Mouse (Mus musculus) layer of hippocampus, adult 11-12 months (tissue): ENCODE data around the gene Rsph14.
A peak's percentile ranks its signal among the peaks of the same experiment; 100 is the strongest.
"Not testable (repeated sequence)": the region's sequence is repeated elsewhere in the genome, so short reads cannot be mapped to it uniquely, and the experiment has no call there.

Experiments used
- DNase-seq: peaks from one replicate; pipeline ENCODE4 v3.0.0; 2022; ENCODE audit warnings: low spot score

Gene Rsph14

DNA sequence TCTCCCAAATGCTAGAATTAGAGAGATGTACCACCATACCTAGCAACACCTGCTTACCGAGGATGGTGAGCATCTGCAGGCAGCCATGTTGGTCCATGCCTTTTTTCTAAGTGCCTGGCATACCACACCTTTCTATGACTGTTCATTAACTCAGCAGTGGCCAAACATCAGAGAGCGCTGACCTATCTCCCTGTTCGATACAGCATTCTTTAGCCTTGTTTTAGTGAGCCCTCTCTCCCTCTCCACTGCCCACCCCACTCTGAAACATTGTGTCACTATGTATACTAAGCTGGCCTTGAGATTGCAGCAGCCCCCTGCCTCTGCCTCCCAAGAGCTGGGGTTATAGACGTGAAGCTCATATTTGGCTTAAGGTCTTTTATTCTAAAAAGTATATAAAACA lies 21.3 kb upstream of the Rsph14 start:
- DNase-seq: no peak

DNA sequence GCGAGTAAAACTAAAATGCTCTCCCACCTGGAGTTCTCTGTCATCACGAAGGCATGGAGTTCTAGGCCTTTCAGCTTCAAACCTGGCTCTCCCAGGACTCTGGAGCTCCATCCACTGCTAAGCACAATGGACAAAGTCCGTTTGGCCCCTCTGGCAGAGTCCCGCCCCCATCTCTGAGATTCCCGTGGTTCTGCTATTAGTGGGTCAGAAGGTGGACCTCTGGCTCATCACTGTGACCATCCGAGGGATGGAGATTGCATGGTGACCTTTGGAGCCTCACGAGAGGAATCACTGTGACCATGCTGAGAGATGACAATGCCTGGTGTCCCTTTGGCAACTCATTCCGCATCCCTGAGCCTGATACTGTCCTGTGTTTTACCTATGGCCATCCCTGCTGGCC lies 20.5 kb upstream of the Rsph14 start:
- no peak for DNase-seq

DNA sequence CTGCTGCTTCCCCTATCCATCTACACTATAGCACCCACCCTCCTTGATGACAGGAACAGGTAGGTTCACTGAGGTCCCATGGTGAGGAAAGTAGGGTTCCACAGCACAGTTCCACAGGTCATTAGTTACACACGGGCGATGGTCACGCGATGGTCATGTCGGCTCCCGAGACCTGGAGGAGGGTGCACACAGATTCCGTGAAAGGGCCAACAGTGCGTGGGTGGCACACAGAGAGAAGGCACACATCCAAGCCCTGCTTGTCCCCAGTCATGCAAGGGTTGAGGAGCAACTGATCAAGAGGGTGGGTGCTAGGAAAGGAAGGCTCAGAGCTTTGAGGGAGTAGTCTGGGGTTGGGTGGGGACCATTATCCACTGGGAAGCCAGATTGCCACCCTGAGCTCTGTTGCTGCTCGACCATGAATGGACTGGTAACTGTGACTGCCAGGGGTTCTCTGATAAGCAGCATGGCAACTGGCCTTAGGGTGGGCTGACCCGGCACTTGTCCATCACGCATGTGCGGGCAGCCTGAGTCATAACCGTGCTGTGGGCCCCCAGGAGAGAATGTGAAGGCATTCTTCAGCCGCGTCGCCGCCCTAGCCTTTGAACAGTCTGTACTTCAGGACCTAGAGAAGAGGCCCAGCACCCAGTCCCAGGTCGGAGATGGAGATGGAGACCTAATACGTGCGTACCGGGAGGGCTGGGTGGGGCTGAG lies 19.1 kb upstream of the Rsph14 start:
- no peak for DNase-seq

DNA sequence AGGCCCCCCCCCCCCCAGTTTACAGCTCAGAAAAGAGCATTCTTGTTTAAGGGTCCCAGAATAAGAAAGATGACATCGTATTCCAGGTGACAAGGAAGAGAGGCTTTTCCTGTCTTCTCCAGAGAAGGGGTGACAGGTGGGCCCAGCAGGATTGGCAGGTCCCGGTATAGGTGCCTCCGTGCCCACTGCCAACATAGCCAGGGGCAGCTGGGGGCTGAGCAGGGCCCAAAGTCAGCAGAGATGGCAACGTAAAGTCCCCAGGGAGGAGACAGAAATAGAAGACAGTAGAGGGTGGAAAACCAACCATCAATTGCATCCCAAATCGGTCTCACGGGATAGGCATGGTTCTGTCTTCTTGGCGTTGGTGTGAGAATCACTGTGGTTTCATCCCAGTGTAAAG lies 16.3 kb upstream of the Rsph14 start:
- no peak for DNase-seq

DNA sequence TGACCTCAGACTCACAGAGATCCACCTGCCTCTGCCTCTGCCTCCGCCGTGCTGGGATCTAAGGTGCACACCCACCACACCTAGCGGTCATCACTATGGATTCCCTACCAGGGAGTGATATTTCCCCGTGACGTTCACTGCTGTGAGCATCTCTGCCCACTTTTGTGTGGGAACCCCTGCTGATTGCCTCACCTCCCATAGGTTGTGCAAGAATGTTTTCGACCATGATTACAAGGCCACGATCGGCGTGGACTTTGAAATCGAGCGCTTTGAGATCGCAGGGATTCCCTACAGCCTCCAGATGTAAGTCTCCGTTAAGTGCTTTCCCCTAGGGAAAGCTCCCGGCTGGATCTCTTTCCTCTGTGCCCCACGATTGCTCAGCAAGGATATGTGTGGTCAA lies 13.4 kb upstream of the Rsph14 start:
- no peak for DNase-seq

DNA sequence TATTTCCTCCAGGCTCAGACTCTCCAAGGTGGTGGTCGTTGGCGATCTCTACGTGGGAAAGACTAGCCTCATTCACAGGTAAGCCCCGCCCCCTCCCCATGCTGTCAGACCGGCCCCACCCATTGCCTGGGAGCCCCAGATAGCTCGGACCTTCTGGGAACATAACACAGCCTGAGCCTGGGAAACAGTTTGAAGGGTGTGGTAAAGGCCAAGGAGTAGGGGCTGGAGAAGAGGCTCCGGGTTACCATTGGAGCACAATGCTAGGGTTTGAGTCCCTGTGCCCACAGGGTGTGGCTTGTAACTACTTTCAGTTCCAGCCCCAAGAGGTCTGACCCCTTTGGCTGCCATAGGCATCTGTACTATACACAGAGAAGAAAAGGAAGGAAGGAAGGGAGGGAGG lies 12.1 kb upstream of the Rsph14 start:
- DNase-seq: no peak

DNA sequence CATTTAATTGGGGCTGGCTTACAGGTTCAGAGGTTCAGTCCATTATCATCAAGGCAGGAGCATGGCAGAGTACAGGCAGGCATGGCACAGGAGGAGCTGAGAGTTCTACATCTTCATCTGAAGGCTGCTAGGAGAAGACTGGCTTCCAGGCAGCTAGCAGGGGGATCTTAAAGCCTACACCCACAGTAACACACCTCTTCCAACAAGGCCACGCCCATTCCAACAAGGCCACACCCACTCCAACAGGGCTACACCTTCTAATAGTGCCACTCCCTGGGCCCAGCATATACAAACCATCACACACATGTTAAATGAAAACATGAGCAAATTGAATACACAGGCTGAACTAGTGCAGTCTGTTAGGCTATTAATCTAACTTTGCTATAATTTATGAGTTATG lies 9.7 kb upstream of the Rsph14 start:
- DNase-seq: not testable (repeated sequence)

DNA sequence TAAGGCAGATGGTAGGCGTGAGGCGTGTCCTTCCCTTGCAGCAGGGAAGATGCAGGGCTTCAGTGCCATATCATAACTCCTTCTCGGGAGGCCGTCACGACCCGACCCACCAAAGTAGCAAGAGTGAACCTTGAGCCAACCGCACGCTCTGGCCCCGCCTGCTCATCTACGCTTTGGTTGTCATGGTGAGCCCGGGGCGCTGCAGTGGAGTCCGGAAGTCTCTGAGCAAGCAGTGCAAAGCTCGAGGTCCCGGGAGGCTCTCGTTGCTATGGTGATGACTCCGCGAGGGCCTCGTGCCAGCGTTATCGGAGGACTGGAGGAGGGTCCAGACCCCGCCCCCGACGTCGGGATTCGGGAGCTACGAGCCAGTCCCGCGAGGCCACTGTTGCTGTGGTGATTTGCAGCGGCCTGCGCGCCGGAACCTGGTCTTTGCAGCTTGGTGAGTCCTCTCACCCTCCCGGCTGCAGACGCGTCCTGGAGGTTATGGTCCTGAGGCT lies 4.5 kb upstream of the Rsph14 start, which contains the start of gene Rab36:
Gene Rab36, plus strand, starts transcription at position 176 of the 497 bp plus-strand sequence.
- peak; percentile 94 for DNase-seq

DNA sequence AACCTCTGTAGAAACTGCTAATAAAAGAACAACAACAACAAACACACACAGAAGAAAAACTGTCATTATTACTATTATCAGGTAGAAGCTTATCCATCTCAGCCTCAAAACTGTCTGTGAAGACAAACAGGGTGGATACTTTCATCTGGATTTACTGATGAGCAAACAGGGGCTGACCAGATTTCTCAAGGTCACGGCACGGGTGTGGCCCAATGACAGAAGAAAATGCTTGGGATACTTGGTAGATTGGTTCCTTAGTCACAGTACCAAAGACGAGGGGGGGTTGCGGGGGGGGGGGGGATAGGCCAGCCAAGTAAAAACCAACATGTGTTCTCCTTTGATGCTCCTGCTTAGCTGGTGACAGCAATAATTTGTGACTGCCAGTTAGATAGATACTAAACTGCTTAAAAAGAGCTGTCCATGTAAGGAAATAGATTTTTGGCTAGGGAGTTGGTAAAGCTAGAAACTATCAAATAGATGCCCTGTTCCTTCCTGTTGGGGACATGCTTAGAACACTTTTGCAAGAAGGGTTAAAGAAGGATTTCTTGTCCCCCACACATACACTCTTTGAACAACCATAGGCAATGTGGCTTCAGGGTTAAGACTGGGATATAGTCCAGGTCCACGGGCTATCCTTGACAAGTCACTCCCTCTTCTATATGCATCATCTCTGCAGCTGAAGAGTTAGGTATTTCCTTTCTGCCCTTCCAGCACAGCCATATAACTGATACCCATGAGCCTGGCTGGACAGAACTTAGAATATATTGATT lies 856 bp downstream of the Rsph14 start:
- no peak for DNase-seq

DNA sequence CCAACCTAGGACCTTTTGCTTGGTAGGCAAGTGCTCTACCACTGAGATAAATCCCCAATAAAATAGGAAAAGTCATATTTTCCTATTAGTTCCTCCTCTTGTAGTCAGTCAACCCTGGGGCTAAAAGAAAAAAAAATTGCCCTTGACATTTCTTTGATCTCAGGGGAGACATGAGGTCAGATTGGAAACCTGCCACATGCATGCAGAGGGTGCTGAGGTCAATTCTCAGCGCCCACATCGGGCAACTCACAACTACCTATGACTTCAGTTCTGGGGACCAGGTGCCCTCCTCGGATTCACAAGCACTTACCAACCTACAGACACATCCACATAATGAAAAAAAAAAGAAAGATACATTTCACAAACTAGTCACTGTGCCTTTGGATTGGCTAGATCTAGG lies 2.2 kb downstream of the Rsph14 start:
- DNase-seq: no peak

DNA sequence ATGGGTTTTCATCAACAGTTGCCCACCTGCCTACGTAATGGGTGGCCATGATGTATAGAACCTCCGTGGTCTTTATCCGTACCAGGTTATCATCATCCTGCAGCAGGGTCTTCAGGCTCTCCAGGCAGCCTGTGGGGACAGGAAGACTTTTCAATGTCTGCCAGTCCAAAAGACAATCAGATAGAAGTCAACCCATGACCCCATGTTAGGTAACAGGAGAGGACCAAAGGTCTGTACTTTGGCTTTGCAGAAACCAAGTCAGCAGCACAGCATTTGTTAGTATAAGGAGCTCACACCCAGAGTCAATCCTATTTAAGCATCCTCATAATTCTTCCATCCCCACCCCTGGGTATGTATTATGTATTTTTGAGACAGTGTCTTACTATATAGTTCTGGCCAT lies 2.7 kb downstream of the Rsph14 start:
- DNase-seq: no peak

DNA sequence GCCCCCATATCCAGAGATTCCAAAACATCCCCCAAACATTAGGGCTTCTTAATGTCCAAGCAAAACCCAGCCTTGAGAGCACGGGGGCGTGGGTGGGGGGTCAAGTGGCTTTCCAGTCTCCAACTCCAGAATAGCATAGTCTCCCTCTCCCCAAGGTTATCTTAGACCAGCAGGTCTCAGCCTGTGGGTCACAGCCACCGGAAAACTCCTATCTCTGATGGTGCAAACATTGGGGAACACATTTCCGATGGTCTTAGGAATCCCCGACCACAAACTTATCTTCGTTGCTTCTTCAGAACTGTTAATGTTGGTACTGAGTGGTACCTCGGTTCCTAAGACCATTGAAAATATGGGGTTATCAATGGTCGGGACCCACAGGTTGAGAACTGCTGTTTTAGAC lies 3.6 kb downstream of the Rsph14 start:
- DNase-seq: no peak

DNA sequence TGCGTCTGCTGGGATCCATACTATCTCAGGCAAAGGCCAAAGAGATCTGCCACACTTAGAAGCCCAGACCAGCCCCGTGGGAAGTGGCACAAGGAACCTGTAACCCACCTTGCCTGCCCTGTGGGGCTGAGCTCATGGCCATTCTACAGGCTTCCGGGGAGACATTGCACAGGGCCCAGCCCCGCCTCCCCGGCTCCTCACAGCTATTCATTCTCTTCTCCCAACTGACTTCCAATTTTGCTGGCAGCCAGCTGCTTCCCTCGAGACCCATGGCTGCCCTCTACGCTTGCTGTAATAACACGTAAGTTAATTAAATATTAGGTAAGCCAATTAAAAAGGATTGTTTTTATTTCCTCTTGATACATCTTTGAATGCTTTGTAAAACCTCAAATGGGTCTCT lies 5.9 kb downstream of the Rsph14 start:
- DNase-seq: no peak

DNA sequence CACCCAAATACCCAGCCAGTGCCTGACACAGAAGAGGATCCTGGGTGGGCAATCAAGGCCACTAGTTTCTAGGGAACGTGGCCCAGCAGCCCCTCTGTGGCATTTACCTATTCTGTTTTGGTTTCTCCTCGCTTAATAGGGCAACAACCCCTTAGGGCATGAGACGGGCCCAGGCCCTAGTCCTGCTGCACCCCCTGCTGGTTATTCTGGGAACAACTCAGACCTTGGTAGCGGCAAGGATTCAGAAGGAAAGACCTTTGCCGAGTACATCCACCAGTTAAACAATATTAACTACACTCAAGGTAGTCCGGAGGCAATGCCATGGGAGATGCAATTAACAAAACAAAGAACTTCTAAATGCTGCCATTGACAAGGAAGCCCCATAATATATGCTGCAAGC lies 11.2 kb downstream of the Rsph14 start:
- DNase-seq: peak; percentile 83

DNA sequence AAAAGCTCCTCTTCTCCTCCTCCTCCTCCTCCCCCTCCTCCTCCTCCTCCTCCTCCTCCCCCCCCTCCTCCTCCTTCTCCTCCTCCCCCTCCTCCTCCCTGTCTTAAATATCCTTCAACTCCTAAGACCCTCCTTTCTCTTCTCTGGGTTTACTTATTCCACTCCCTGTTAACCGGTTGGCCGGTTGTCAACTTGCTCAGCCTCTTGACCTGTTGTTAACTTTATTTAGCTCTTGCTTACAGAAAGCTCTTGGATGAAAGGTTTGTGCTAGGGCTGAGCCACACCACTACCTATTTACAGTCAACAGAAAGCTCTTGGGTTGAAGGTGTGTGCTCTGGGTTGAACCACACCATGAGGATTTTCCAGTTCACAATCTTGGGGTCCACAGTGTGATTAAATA lies 12.1 kb downstream of the Rsph14 start:
- DNase-seq: no peak

DNA sequence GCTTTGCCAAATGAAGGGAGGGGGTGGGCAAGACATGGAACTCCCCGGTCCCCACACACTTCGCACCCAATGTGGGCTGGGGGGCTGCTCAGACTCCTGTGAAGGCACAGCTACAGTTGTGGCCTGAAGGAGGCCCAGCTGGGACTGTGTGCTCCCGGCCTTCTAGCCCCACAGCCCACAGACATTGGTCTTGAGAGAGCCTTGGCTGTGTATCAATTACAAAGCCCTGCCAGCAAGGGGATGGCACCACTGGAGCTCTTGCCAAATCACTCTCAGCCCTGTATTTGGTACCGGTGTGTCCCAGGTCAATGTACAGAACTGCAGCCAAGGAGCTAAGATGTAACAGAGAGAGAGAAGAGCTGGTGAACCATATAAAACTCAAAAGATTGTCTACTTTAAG lies 15.9 kb downstream of the Rsph14 start:
- no peak for DNase-seq

DNA sequence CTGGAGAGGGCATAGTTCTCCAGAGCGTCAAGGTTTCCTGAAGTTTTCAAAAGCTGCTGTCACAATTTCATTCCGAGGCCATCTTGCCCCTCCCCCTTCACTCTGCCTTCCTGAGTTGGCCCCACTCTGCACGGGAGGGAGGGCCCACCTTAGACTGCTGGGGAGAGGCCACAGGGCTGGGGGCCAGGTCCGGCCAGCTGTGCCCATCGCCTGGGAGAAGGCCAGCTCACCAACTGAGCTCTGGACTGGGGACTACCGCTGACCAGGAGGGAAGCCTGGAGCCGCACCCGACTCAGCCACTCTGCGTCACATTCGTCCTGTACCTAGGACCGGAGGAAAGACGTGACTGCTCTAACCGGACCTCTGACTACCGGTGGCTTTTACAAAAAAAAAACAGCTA lies 16.9 kb downstream of the Rsph14 start:
- DNase-seq: no peak

DNA sequence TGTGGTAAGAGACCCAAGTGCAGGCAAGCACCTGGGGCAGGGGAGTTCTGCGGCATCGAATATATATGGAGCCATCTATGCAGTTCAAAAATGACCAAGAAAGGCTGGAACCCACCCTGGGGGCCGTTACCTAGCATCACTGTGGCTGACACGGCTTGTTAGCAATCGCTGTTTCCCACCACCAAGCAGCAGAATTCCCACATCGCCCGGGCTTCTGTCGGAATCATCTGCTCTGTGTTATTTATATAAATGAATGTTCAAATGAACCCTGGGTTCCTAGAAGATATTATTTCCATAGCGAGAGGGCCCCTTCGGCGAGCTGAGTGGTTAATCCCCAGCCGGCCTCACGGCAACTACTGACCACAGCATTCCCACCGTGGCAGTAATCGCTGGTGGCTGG lies 21.7 kb downstream of the Rsph14 start:
- peak; percentile 55 for DNase-seq

DNA sequence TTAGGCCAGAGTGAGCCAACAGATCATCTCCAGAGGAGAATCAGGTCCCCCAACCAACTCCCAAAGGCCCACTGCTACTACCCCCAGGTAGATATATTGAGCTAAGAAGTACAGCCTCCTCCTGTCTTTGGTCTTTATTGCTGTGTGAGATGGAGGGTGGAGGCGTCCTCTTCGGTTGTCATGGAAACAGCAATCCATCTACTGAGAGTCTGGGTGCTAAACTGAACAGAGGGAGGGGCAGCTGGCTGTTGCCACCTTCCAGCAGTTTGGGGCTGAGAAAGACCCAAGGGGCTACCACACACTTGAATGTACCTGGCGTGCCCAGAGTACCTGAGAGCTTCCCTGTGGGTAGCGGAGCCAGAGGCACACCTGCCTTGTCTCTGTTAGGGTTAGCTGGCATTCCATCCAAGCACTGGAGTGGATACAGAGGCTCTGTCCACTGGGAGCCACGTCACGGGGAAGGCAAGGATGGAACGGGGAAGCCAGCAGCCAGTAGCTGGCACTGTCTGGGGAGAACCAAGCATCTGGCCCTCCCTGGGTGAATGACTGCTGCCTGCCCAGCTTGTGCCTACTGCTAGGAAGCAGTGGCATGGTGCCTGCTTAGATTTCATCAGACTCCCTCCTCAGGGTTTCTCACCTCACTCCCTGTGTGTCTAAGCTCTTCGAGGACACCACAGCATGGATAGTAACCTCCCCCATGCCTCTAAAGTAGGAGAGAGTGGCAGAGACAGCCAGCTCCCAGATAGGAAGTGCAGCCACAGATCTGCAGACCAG lies 25.3 kb downstream of the Rsph14 start:
- DNase-seq: peak; percentile 48

DNA sequence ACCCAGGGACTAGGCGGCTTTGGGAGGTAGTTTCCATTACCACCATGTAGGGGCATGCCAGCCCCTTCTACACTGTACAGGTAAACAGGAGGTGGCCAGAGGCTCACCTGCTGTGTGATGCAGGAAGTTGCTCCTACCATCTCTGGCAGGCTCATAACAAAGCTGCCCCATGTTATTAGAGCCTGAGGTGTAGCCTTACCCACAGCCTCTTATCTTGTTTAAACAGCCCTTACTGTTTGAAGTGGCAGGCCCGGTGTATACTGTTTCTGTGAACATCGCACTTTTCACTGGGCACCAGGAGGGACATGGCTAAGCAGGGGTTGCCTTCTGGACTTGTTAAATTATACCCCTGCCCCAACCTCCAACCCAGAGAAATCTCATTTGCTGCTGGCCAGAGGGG lies 28.3 kb downstream of the Rsph14 start:
- no peak for DNase-seq

DNA sequence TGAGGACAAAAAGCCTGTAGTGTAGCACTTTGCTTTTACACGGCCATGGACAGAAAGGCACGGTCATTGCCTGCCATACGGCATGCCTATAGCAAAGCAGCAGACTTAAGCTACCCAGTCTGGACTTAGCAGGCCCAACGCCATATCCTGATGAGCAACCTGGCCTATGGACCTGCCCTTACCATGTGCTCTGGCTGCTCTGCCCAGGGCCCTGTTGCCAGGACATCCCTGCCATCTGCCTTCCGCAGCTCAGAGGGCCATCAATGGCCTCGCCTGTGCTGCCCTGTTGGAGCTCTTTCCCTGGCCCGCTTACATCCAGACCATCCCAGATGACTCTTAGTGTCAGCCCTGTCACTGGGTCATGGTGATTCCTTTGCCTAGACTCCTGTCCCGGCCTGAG lies 31.0 kb downstream of the Rsph14 start:
- DNase-seq: no peak

DNA sequence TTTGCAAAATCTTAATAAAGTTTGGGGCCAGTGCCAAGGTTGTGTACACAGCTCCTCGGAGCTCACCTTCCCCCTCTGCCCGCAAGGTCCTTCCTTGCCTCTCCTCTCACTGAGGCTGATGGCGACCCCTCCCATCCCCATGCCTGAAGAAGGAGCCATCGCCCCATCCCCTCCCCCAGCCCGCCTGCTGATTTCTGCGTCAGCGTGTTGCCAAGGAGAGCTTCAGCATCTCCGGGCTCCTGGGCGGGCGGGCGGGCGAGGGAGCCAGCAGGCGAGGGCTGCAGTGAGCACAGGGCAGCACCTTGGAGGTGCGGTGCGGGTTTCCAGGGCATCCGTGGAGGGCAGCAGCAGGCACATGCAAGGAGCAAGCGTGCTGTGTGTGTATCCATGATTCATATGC lies 37.0 kb downstream of the Rsph14 start:
- no peak for DNase-seq

DNA sequence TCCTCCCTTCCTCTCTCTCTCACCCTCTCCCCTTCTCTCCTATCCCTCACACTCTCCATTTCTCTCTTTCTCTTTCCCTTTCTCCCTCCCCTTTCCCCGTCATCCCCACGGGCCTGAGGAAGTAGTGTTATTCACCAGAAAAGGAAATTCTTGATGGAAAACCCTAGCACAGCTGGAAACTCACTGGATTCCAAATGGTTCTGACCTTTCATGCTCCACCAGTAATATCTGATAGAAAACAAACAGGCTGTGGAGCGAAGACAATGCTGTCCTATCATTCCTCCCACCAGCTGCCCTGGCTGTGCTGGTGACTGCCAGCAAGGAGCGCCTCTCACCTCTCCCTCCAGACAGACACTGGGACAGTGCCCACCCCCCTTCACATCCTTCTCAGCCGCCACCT lies 37.5 kb downstream of the Rsph14 start:
- DNase-seq: no peak
